Mouse (Mus musculus): ENCODE data around the gene AC134908.4. TPM values are rescaled to one million over a fixed set of nuclear protein-coding genes. Genes with fewer than 3 reads are reported as not detected.

AC134908.4 gene
- polyA plus RNA-seq, 1 experiment from 2014 or later = 0.40 TPM

GRCm38 (mm10) chr17:25781339-25781738, 14.1 kb downstream of the AC134908.4 start:
- H3K4me2 ChIP-seq (replicated peaks; ENCODE audit: low read depth, low read length) = no peak overlapping the region
- no peak overlapping the region for H3K9ac ChIP-seq (replicated peaks; ENCODE audit: low read length)
- ATAC-seq (ENCODE audit: low FRiP score, low TSS enrichment) = no peak
- peaks cover 45% of the 10 kb centered on the region for H3K36me3 ChIP-seq (ENCODE audit: insufficient read depth, low read length)
- 70% methylated on average over 6 of the region's 6 CpGs for WGBS
- H3K4me3 ChIP-seq (ENCODE audit: low read length) = no peak overlapping the region
- no peaks in the 10 kb centered on the region for H3K27me3 ChIP-seq (ENCODE audit: insufficient read depth, low read length)
- no peaks in the 10 kb centered on the region for H3K9me3 ChIP-seq (ENCODE audit: low read length)
- H3K4me1 ChIP-seq (ENCODE audit: insufficient read depth, low read length) = peaks cover 16% of the 10 kb centered on the region
- no peak overlapping the region for H3K27ac ChIP-seq (ENCODE audit: low read length)

GRCm38 (mm10) chr17:25777948-25778347, 17.5 kb downstream of the AC134908.4 start:
- peaks cover 8% of the 10 kb centered on the region for H3K4me1 ChIP-seq (ENCODE audit: insufficient read depth, low read length)
- no peak for ATAC-seq (ENCODE audit: low FRiP score, low TSS enrichment)
- H3K9me3 ChIP-seq (ENCODE audit: low read length) = no peaks in the 10 kb centered on the region
- no peak overlapping the region for H3K4me2 ChIP-seq (replicated peaks; ENCODE audit: low read depth, low read length)
- H3K27me3 ChIP-seq (ENCODE audit: insufficient read depth, low read length) = no peaks in the 10 kb centered on the region
- WGBS = 94% methylated on average over 5 of the region's 5 CpGs
- H3K4me3 ChIP-seq (ENCODE audit: low read length) = no peak overlapping the region
- no peak overlapping the region for H3K9ac ChIP-seq (replicated peaks; ENCODE audit: low read length)
- H3K27ac ChIP-seq (ENCODE audit: low read length) = no peak overlapping the region
- H3K36me3 ChIP-seq (ENCODE audit: insufficient read depth, low read length) = peaks cover 41% of the 10 kb centered on the region

- ATAC-seq (ENCODE audit: low FRiP score, low TSS enrichment) = peak; percentile 33; the same call in 1 of the 2 replicates
- no peak overlapping the region for H3K9ac ChIP-seq (replicated peaks; ENCODE audit: low read length)
- WGBS = 69% methylated on average over 10 of the region's 10 CpGs
Observed at GRCm38 (mm10) chr17:25775318-25776062, 20.0 kb downstream of the AC134908.4 start.

GRCm38 (mm10) chr17:25773549-25774120, 21.8 kb downstream of the AC134908.4 start, which contains the start of gene Narfl:
TSS of gene Narfl (plus strand) at chr17:25773776.
- H3K9ac ChIP-seq (replicated peaks; ENCODE audit: low read length) = peak within 1 kb of the TSS; percentile 79
- 0 out of 2 replicates have a peak, but pooled peaks cover 7% of the 10 kb centered on the region for H3K27me3 ChIP-seq (ENCODE audit: insufficient read depth, low read length)

More at GRCm38 (mm10) chr17:25775318-25776062, 20.0 kb downstream of the AC134908.4 start:
- Histone ChIP-seq H3K9me3 (ENCODE audit: low read length) (no peaks in the 10 kb centered on the region), H3K27me3 (ENCODE audit: insufficient read depth, low read length) (no peaks in the 10 kb centered on the region), H3K4me2 (replicated peaks; ENCODE audit: low read depth, low read length) (no peak overlapping the region), H3K27ac (ENCODE audit: low read length) (no peak overlapping the region), H3K36me3 (ENCODE audit: insufficient read depth, low read length) (peaks cover 19% of the 10 kb centered on the region), H3K4me3 (ENCODE audit: low read length) (no peak overlapping the region), H3K4me1 (ENCODE audit: insufficient read depth, low read length) (peaks cover 8% of the 10 kb centered on the region)

GRCm38 (mm10) chr17:25769331-25769730, 26.1 kb downstream of the AC134908.4 start:
- ATAC-seq (ENCODE audit: low FRiP score, low TSS enrichment) = no peak
- Histone ChIP-seq H3K27me3 (ENCODE audit: insufficient read depth, low read length) (peaks cover 12% of the 10 kb centered on the region; the same call in 1 of the 2 replicates), H3K27ac (ENCODE audit: low read length) (no peak overlapping the region), H3K36me3 (ENCODE audit: insufficient read depth, low read length) (no peaks in the 10 kb centered on the region), H3K9ac (replicated peaks; ENCODE audit: low read length) (no peak overlapping the region), H3K4me1 (ENCODE audit: insufficient read depth, low read length) (peaks cover 4% of the 10 kb centered on the region), H3K9me3 (ENCODE audit: low read length) (no peaks in the 10 kb centered on the region), H3K4me2 (replicated peaks; ENCODE audit: low read depth, low read length) (no peak overlapping the region), H3K4me3 (ENCODE audit: low read length) (no peak overlapping the region)
- WGBS = 48% methylated on average over 9 of the region's 9 CpGs

More at GRCm38 (mm10) chr17:25773549-25774120, 21.8 kb downstream of the AC134908.4 start, which contains the start of gene Narfl:
- under 1% methylated on average over 37 of the region's 37 CpGs for WGBS
- Histone ChIP-seq H3K27ac (ENCODE audit: low read length) (no peak within 1 kb of the TSS), H3K4me2 (replicated peaks; ENCODE audit: low read depth, low read length) (peak within 1 kb of the TSS; percentile 67), H3K4me1 (ENCODE audit: insufficient read depth, low read length) (peaks cover 8% of the 10 kb centered on the region), H3K4me3 (ENCODE audit: low read length) (peak within 1 kb of the TSS; percentile 67), H3K36me3 (ENCODE audit: insufficient read depth, low read length) (peaks cover 9% of the 10 kb centered on the region; the same call in 1 of the 2 replicates), H3K9me3 (ENCODE audit: low read length) (no peaks in the 10 kb centered on the region)
- ATAC-seq (ENCODE audit: low FRiP score, low TSS enrichment) = peak; percentile 90

GRCm38 (mm10) chr17:25765886-25766285, 29.6 kb downstream of the AC134908.4 start:
- no peaks in the 10 kb centered on the region for H3K9me3 ChIP-seq (ENCODE audit: low read length)
- H3K27me3 ChIP-seq (ENCODE audit: insufficient read depth, low read length) = peaks cover 12% of the 10 kb centered on the region; the same call in 1 of the 2 replicates
- no peaks in the 10 kb centered on the region for H3K4me1 ChIP-seq (ENCODE audit: insufficient read depth, low read length)
- H3K4me2 ChIP-seq (replicated peaks; ENCODE audit: low read depth, low read length) = no peak overlapping the region
- no peak overlapping the region for H3K9ac ChIP-seq (replicated peaks; ENCODE audit: low read length)
- no peak overlapping the region for H3K4me3 ChIP-seq (ENCODE audit: low read length)
- no peaks in the 10 kb centered on the region for H3K36me3 ChIP-seq (ENCODE audit: insufficient read depth, low read length)
- 54% methylated on average over 5 of the region's 5 CpGs for WGBS
- no peak overlapping the region for H3K27ac ChIP-seq (ENCODE audit: low read length)
- no peak for ATAC-seq (ENCODE audit: low FRiP score, low TSS enrichment)

GRCm38 (mm10) chr17:25762591-25762990, 32.9 kb downstream of the AC134908.4 start:
- Histone ChIP-seq H3K36me3 (ENCODE audit: insufficient read depth, low read length) (no peaks in the 10 kb centered on the region), H3K4me2 (replicated peaks; ENCODE audit: low read depth, low read length) (no peak overlapping the region), H3K9ac (replicated peaks; ENCODE audit: low read length) (no peak overlapping the region), H3K4me3 (ENCODE audit: low read length) (no peak overlapping the region), H3K27me3 (ENCODE audit: insufficient read depth, low read length) (0 out of 2 replicates have a peak, but pooled peaks cover 2% of the 10 kb centered on the region), H3K9me3 (ENCODE audit: low read length) (no peaks in the 10 kb centered on the region), H3K4me1 (ENCODE audit: insufficient read depth, low read length) (no peaks in the 10 kb centered on the region), H3K27ac (ENCODE audit: low read length) (no peak overlapping the region)
- WGBS = 31% methylated on average over 3 of the region's 3 CpGs
- ATAC-seq (ENCODE audit: low FRiP score, low TSS enrichment) = no peak

GRCm38 (mm10) chr17:25761561-25761970, 33.9 kb downstream of the AC134908.4 start:
- no peak overlapping the region for H3K4me3 ChIP-seq (ENCODE audit: low read length)

GRCm38 (mm10) chr17:25760148-25760547, 35.3 kb downstream of the AC134908.4 start:
- Histone ChIP-seq H3K36me3 (ENCODE audit: insufficient read depth, low read length) (no peaks in the 10 kb centered on the region), H3K27me3 (ENCODE audit: insufficient read depth, low read length) (no peaks in the 10 kb centered on the region), H3K4me2 (replicated peaks; ENCODE audit: low read depth, low read length) (no peak overlapping the region), H3K9ac (replicated peaks; ENCODE audit: low read length) (no peak overlapping the region), H3K4me1 (ENCODE audit: insufficient read depth, low read length) (no peaks in the 10 kb centered on the region), H3K9me3 (ENCODE audit: low read length) (no peaks in the 10 kb centered on the region), H3K4me3 (ENCODE audit: low read length) (no peak overlapping the region), H3K27ac (ENCODE audit: low read length) (no peak overlapping the region)
- no peak for ATAC-seq (ENCODE audit: low FRiP score, low TSS enrichment)
- 74% methylated on average over 8 of the region's 8 CpGs for WGBS

More at GRCm38 (mm10) chr17:25761561-25761970, 33.9 kb downstream of the AC134908.4 start:
- no peaks in the 10 kb centered on the region for H3K9me3 ChIP-seq (ENCODE audit: low read length)
- H3K9ac ChIP-seq (replicated peaks; ENCODE audit: low read length) = no peak overlapping the region
- H3K4me1 ChIP-seq (ENCODE audit: insufficient read depth, low read length) = no peaks in the 10 kb centered on the region
- H3K27me3 ChIP-seq (ENCODE audit: insufficient read depth, low read length) = no peaks in the 10 kb centered on the region
- H3K27ac ChIP-seq (ENCODE audit: low read length) = no peak overlapping the region
- H3K36me3 ChIP-seq (ENCODE audit: insufficient read depth, low read length) = no peaks in the 10 kb centered on the region
- ATAC-seq (ENCODE audit: low FRiP score, low TSS enrichment) = no peak
- 55% methylated on average over 4 of the region's 4 CpGs for WGBS
- H3K4me2 ChIP-seq (replicated peaks; ENCODE audit: low read depth, low read length) = no peak overlapping the region

- Histone ChIP-seq H3K36me3 (ENCODE audit: insufficient read depth, low read length) (no peaks in the 10 kb centered on the region), H3K4me1 (ENCODE audit: insufficient read depth, low read length) (no peaks in the 10 kb centered on the region), H3K27me3 (ENCODE audit: insufficient read depth, low read length) (no peaks in the 10 kb centered on the region), H3K9me3 (ENCODE audit: low read length) (no peaks in the 10 kb centered on the region), H3K4me3 (ENCODE audit: low read length) (no peak overlapping the region), H3K27ac (ENCODE audit: low read length) (no peak overlapping the region), H3K9ac (replicated peaks; ENCODE audit: low read length) (no peak overlapping the region), H3K4me2 (replicated peaks; ENCODE audit: low read depth, low read length) (no peak overlapping the region)
- ATAC-seq (ENCODE audit: low FRiP score, low TSS enrichment) = no peak
- WGBS = 53% methylated on average over 3 of the region's 3 CpGs
Observed at GRCm38 (mm10) chr17:25757691-25758090, 37.8 kb downstream of the AC134908.4 start.
